Mouse (Mus musculus) gastrocnemius, adult 18-20 months (tissue): ENCODE data around the gene 4930404N11Rik. TPM values are rescaled to one million over a fixed set of nuclear protein-coding genes. Genes with fewer than 3 reads are reported as not detected.
A peak's percentile ranks its signal among the peaks of the same experiment; 100 is the strongest.

Experiments
- DNase-seq: peaks from one replicate; pipeline ENCODE4 v3.0.0; 2021; ENCODE audit warnings: low spot score
- total RNA-seq, 2 experiments: library from RNA; stranded (reverse); gene quantifications; 2 replicates each; pipeline ENCODE4 v1.2.3; 2021

The 4930404N11Rik gene
- total RNA-seq, 2 experiments from 2014 or later, result 0.23 to 0.66 TPM

DNA sequence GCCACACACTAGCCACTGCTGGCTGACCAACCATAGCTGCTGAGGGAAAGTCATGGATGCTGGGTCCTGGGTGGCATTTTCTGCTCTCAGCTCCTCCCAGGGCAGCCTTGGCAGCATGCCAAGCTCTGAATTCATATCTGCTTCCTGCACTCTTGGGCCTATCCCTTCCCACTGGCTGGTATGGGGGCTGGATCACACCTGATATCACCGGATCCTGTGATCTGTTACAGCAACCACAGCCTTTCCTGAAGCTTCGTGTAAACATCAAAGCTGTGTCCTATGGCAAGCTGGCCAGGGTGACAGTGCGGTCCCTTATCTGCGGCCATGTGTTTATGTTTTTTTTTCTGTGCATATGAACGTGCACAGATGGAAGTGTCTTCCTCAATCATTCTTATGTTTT is 16.4 kb upstream of the 4930404N11Rik start:
- no peak for DNase-seq

GRCm38 (mm10) chr10:81379809-81380378 is 14.3 kb upstream of the 4930404N11Rik start:
- DNase-seq, result no peak

GRCm38 (mm10) chr10:81379183-81379553 is 13.6 kb upstream of the 4930404N11Rik start:
- no peak for DNase-seq

DNA sequence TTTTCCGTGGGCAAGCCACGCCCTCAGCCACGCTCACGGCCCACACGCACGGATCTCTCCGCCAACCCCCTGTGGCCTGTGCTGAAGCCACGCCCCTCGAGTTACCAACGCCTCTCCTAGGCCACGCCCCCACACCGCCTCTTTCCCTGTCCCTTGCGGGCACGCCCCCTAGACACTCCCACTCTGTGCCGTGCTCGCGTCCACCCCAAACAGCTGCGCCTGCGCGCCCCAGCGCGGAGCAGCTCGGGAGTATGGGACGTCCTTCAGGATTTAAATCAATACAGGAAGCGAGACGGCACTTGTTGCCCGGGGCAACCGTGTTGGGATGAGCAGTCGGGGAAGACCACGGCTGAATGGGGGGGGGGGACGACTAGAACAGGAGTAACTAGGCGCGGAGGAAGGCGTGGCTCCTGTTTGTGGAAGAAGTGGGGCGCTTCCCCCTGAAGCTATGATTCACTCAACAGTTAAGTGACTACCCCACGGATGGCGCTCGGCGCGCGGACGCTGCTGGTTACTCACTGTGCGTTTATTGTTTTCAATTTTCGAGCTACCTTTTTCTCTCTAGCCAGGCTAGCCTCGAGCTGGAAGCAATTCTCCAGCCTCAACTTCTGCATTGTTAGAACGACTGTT is 13.1 kb upstream of the 4930404N11Rik start:
- peak; percentile 100 for DNase-seq

GRCm38 (mm10) chr10:81377793-81378552 is 12.4 kb upstream of the 4930404N11Rik start, which contains the start of gene Fzr1:
Gene Fzr1 (minus strand): TSS chr10:81378516.
- no peak for DNase-seq

DNA sequence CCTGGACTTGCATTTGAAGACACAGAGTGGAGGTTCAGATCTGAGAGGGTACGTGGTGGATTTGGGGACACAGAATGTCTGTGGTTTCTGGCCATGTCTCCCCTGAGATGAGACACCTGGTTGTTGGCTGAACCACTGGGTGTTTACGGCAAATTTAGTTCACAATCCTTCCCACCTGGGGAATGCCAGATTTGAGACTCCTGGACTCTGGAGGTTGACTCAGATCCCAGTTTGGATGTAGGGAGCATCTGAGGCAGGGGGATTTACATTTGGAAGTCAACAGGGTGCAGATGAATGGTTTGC is 11.7 kb upstream of the 4930404N11Rik start:
- no peak for DNase-seq

- no peak for DNase-seq
Measured at GRCm38 (mm10) chr10:81376561-81377361, 11.1 kb upstream of the 4930404N11Rik start.

DNA sequence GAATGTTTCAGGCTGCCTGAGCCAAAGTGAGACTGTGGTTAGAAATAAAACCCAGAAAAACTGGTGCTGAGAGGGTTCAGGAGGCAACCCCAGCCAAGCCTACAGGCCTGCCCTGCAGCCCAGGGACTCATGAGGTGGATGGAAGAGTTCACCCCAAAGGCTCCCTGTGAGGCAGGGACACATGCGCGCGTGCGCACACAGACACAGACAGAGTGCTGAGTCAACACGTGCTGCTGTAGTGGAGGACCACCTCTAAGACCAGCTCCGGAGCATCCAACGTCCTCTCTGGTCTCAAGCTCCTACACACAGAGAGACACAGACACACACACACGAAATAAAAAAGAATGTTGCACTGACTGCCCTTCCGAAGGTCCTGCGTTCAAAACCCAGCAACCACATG is 9.7 kb upstream of the 4930404N11Rik start:
- DNase-seq, result no peak

- DNase-seq, result no peak
Measured at GRCm38 (mm10) chr10:81367207-81367495, 1.5 kb upstream of the 4930404N11Rik start.

DNA sequence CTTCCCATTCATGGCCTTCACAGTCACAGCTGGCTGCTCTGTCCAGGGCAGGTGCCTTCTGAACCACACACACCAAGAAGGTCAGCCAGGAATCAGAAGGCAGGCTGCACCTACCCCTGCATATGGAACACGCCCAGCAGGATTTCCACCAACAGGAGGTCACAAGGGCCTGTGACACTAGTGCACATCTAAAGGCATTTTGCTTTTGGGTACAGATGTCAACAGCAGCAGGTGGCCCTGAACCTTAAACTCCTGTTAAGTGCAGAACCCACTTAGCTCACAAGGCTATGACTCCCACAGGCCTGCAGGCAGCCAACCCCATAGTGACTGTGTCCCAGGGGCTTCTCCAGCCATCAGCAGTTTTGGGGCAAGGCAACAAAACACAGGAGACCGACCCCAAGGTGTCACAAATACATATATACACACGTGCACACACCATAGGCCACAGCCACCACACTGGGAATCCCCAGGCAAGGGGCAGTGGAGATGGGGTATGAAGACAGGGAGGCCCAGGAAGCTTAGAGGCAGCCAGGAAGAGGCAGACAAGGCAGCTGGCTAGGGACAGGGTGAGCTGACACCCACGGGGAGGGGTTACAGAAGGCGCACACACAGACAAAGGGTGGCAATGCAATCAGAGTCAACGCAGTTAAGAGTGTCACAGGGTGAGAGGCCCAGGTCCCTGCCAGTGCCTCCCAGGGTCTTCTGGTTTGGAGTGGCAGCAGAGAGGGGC is 1.0 kb upstream of the 4930404N11Rik start:
- no peak for DNase-seq

DNA sequence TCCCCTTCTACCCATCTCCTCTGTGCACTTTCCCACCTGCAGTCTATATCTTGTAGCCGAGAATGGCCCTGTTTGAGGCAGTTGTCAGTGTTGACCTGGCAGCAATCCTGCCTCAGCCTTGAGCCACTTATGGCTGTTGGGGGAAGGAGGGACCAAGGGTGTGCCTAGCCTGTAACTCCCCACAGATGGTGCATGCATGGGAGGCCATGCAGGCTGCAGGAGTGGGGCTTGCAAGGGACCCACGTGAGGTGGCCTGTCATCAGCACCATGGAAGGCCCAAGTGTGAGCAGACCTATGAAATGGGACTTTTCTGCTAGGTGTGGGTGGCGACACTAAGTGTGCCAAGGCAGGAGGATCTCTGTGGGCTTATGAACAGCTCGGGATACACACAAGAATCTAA is 543 bp downstream of the 4930404N11Rik start:
- DNase-seq, result no peak

DNA sequence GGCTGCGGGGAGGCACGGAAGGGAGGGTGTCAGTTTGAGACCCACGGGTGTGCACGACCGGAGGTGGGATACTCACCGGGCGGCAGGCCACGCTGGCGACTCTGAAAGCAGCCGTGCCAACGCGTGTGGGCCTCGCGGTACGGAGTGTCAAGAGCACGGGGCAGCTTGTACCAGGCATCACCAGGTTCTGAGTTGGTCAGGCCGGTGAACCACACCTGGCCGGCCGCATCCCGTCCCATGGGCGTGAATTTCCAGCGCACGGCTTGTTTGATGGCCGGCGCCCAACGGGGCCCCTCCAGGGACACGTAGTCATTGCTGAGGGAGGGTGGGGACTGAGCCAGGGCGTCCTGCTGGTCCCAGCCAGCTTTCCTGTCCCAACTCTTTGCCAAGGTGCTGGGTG is 950 bp downstream of the 4930404N11Rik start:
- DNase-seq, result no peak

GRCm38 (mm10) chr10:81363436-81364346 is 1.9 kb downstream of the 4930404N11Rik start:
- no peak for DNase-seq

DNA sequence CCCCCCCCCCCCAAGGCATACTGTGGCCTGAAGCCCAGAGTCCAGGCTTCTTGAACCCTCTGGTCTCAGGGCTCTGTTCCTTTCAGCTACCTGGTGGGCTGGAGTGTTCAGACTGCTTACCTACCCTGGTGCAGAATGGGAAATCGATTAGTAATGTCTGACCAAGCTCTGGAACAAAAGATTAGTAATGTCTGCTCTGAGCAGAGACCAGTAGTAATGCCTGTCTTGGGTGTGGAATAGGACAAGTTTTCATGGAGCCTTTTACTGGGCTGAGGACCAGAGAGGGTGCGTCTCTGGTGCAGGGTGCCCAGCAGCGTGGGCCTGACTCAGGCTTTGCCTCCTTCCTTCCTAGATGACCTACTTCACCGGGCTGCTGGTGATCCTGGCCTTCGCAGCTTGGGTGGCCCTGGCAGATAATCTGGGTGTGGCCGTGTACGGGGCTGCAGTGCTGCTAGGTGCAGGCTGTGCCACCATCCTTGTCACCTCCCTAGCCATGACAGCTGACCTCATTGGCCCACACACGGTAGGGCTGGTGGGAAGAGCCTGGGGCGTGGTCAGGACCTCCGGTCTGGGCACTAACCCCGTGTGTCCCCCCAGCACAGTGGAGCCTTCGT is 3.2 kb downstream of the 4930404N11Rik start:
- DNase-seq, result no peak

GRCm38 (mm10) chr10:81360721-81361120 is 4.9 kb downstream of the 4930404N11Rik start:
- DNase-seq, result no peak

- DNase-seq, result no peak
Measured at GRCm38 (mm10) chr10:81358841-81359240, 6.8 kb downstream of the 4930404N11Rik start.

DNA sequence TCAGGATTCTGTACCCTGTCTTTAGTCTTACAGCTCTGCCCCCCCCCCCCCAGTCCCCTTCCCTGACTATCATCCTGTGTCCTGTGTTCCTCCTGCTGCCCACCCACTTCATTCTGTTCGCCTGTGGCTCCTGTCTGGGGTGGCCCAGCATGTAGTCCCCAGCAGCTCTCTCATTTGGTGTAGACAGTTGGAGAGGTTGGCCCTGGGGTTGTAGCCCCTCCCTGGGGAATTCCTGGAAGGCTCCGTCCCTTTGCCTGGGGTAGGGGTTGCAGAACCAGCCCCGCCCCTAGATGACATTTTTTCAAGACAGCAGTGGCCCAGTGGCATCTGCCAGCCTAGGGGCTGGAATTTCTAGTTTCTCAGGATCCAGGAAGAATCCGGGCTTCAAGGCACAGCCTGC is 7.4 kb downstream of the 4930404N11Rik start:
- no peak for DNase-seq

- peak; percentile 93 for DNase-seq
Measured at GRCm38 (mm10) chr10:81356991-81357844, 8.4 kb downstream of the 4930404N11Rik start, which contains the start of gene Mfsd12. Gene Mfsd12 (plus strand): TSS chr10:81357491.

DNA sequence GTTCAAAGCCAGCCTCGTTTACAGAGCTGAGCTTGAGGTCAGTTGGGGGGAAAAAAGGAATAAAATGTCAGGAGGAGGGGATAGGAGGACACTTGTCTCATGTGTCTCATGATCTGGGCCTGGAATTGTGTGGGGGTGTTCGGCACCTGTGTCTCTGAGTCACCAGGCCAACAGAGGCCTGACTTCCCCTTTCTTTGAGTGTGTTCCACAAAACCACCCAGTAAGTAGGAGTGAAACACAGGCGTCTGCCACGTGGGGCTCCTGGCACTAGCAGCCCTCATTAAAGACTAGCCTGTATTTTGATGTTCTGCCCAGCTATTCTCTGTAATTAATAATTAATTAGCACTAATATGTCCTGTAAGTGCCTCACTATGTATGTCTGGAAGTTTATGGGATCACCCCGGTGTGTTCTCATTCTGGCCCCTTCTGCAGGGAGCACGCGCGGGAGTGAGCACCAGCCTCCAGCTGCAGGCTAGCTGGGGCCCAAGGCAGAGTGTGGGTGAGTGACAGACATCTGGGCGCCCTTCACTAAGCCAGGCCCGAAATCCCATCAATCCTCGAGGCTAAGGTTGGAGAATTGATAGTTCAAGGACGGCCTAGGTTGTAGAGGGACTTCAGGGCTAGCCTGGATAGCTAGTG is 9.1 kb downstream of the 4930404N11Rik start:
- no peak for DNase-seq
